Mouse (Mus musculus) frontal cortex, postnatal 25 days (tissue): ENCODE measurements around the gene Dgkd.
"Not testable (repeated sequence)": the region's sequence is repeated elsewhere in the genome, so short reads cannot be mapped to it uniquely, and the experiment has no call there.

Source experiments
- DNase-seq, 2 experiments: peaks; one replicate each; pipeline ENCODE4 v3.0.0; 2022; ENCODE audit warnings: low spot score in 2 of 2

Gene Dgkd

GRCm38 (mm10) chr1:87852892-87853600, at the start of gene Dgkd:
TSS of gene Dgkd (plus strand) at chr1:87853287.
- peak in 1 of 2 experiments; percentile 50 for DNase-seq

GRCm38 (mm10) chr1:87803576-87803975, 49.5 kb upstream of the Dgkd start, which contains the start of gene Sag:
TSS of gene Sag (plus strand) at chr1:87803680.
- DNase-seq, result no peak

GRCm38 (mm10) chr1:87807751-87808150, 45.3 kb upstream of the Dgkd start:
- DNase-seq, result no peak

- no peak for DNase-seq
Observed at GRCm38 (mm10) chr1:87811391-87811790, 41.7 kb upstream of the Dgkd start.

- DNase-seq, result no peak
Observed at GRCm38 (mm10) chr1:87812061-87812460, 41.0 kb upstream of the Dgkd start.

- no peak for DNase-seq
Observed at GRCm38 (mm10) chr1:87813155-87813554, 39.9 kb upstream of the Dgkd start.

- no peak for DNase-seq
Observed at GRCm38 (mm10) chr1:87813681-87814080, 39.4 kb upstream of the Dgkd start.

GRCm38 (mm10) chr1:87824420-87824995, 28.6 kb upstream of the Dgkd start:
- DNase-seq, result no peak

GRCm38 (mm10) chr1:87825281-87825680, 27.8 kb upstream of the Dgkd start:
- no peak for DNase-seq

- no peak for DNase-seq
Observed at GRCm38 (mm10) chr1:87825991-87826390, 27.1 kb upstream of the Dgkd start.

GRCm38 (mm10) chr1:87826474-87826873, 26.6 kb upstream of the Dgkd start:
- no peak for DNase-seq

- DNase-seq, result not testable (repeated sequence)
Observed at GRCm38 (mm10) chr1:87827476-87827875, 25.6 kb upstream of the Dgkd start.

- no peak for DNase-seq
Observed at GRCm38 (mm10) chr1:87828185-87828584, 24.9 kb upstream of the Dgkd start.

GRCm38 (mm10) chr1:87828926-87829580, 24.0 kb upstream of the Dgkd start:
- no peak for DNase-seq

- no peak for DNase-seq
Observed at GRCm38 (mm10) chr1:87829621-87830211, 23.4 kb upstream of the Dgkd start.

- DNase-seq, result no peak
Observed at GRCm38 (mm10) chr1:87836453-87836852, 16.6 kb upstream of the Dgkd start.

- DNase-seq, result no peak
Observed at GRCm38 (mm10) chr1:87837018-87837417, 16.1 kb upstream of the Dgkd start.

- DNase-seq, result no peak
Observed at GRCm38 (mm10) chr1:87840411-87841208, 12.5 kb upstream of the Dgkd start.

GRCm38 (mm10) chr1:87846801-87847474, 6.1 kb upstream of the Dgkd start:
- DNase-seq, result no peak

- no peak for DNase-seq
Observed at GRCm38 (mm10) chr1:87847475-87848168, 5.5 kb upstream of the Dgkd start.
